Mouse (Mus musculus): Measurements from ENCODE around the gene Bckdhb. TPM values are rescaled to one million over a fixed set of nuclear protein-coding genes. Genes with fewer than 3 reads are reported as not detected.

Gene Bckdhb
- total and polyA plus RNA-seq, 3 experiments, result 10.6 to 20.3 (median 12.0) TPM

DNA sequence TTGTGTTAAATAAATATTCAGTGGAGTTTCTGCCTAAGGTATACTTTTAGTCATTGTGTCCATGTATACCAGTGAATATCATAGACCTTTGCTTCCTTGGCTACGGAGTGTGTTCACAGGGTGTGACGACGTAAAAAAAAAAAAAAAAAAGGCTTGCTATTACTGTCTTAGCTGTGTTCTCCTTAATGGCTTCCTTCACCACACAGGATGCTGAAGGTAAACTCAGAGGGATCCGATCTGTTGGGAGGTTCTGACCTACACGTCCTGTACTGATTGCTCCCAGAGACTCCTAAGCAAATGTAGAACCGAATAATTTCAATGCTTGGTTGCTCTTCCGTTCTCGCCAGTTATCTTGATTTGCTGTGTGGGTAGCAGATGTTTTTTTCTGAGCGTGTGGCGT, 38.4 kb downstream of the Bckdhb start:
- Histone ChIP-seq H3K9me3 (replicated peaks; ENCODE audit: low read length) (no peaks in the 10 kb centered on the region), H3K4me2 (ENCODE audit: insufficient read depth, low read depth, poor library complexity, severe bottlenecking) (no peak overlapping the region), H3K36me3 (replicated peaks in 1 of 2; ENCODE audit: control insufficient read depth in 1 of 2, insufficient read depth in 1 of 2, low read length in 1 of 2) (peaks cover 0 to 8% of the 10 kb centered on the region in 2 experiments), H3K9ac (ENCODE audit: insufficient read depth, low read depth) (no peak overlapping the region), H3K4me3 (replicated peaks in 1 of 3; ENCODE audit: low read depth in 2 of 3, low read length in 2 of 3, poor library complexity in 1 of 3) (no peak overlapping the region), H3K27ac (ENCODE audit: insufficient read depth, low read depth) (no peak overlapping the region), H3K79me2 (replicated peaks; ENCODE audit: control insufficient read depth, extremely low read depth, insufficient read depth, poor library complexity, severe bottlenecking) (no peaks in the 10 kb centered on the region), H3K27me3 (replicated peaks) (no peaks in the 10 kb centered on the region), H3K4me1 (ENCODE audit: control insufficient read depth in 1 of 2, insufficient read depth in 2 of 2) (peaks cover 0 to 11% of the 10 kb centered on the region in 2 experiments; a peak in 1 of 4 replicates)
- dilution Hi-C loops (cut with MboI; ENCODE audit: extremely low pct_ligation_motif_present, extremely low pct_unique_long_range_greater_than_20kb, low sequenced_read_pairs), result no loop called here
- in situ Hi-C loops (cut with MboI; ENCODE audit: low pct_ligation_motif_present, low pct_unique_long_range_greater_than_20kb, low sequenced_read_pairs), result loop anchor here (25.0 kb wide), 1 partner anchor 1374 kb away; the partner anchor contains the start of gene Tent5a
- TF ChIP-seq EP300 (IDR thresholded peaks at IDR 0.05; ENCODE audit: low read length) (no peak), HCFC1 (IDR thresholded peaks at IDR 0.05; ENCODE audit: low read depth, low read length) (no peak), IRF4 (IDR thresholded peaks at IDR 0.05; ENCODE audit: low read depth, low read length) (no peak), KAT2A (IDR thresholded peaks at IDR 0.05; ENCODE audit: insufficient replicate concordance, low read length) (no peak), NELFE (IDR thresholded peaks at IDR 0.05; ENCODE audit: low read depth, low read length) (no peak), ZMIZ1 (IDR thresholded peaks at IDR 0.05; ENCODE audit: low read depth, low read length) (no peak)
- DNase-seq (ENCODE audit: extremely low read depth), result no peak

DNA sequence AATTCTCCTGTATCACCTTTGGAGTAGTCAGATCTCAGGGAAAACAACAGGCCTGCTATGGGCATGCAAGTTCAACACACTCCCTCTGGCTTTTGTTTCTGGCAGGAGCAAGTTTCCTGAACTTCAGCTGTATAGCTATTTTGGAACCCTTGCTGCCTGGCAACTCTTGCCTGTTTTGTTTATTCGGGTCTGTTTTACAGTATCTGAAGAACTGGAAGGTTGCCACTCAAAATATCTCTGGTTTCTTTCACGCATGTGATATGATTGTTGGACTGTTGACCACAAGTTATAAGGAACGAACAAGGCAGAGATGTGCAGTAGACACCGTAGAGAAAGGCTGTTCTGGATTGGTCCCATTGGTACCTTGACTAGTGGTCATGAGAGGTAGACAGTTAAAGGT, 39.4 kb downstream of the Bckdhb start:
- Histone ChIP-seq H3K27me3 (replicated peaks) (no peaks in the 10 kb centered on the region), H3K4me1 (ENCODE audit: control insufficient read depth in 1 of 2, insufficient read depth in 2 of 2) (peaks cover 0 to 11% of the 10 kb centered on the region in 2 experiments; a peak in 1 of 4 replicates), H3K36me3 (replicated peaks in 1 of 2; ENCODE audit: control insufficient read depth in 1 of 2, insufficient read depth in 1 of 2, low read length in 1 of 2) (peaks cover 0 to 5% of the 10 kb centered on the region in 2 experiments), H3K27ac (ENCODE audit: insufficient read depth, low read depth) (no peak overlapping the region; the same call in 1 of the 2 replicates), H3K9me3 (replicated peaks; ENCODE audit: low read length) (no peaks in the 10 kb centered on the region), H3K4me3 (replicated peaks in 1 of 3; ENCODE audit: low read depth in 2 of 3, low read length in 2 of 3, poor library complexity in 1 of 3) (no peak overlapping the region), H3K79me2 (replicated peaks; ENCODE audit: control insufficient read depth, extremely low read depth, insufficient read depth, poor library complexity, severe bottlenecking) (no peaks in the 10 kb centered on the region), H3K4me2 (ENCODE audit: insufficient read depth, low read depth, poor library complexity, severe bottlenecking) (no peak overlapping the region), H3K9ac (ENCODE audit: insufficient read depth, low read depth) (no peak overlapping the region)
- TF ChIP-seq ZNF384 (IDR thresholded peaks at IDR 0.05; ENCODE audit: low read depth, low read length) (no peak), ETS1 (conservative IDR thresholded peaks at IDR 0.05; ENCODE audit: low read depth, low read length) (no peak), CHD2 (IDR thresholded peaks at IDR 0.05; ENCODE audit: low read length) (no peak), ZKSCAN1 (IDR thresholded peaks at IDR 0.05; ENCODE audit: borderline replicate concordance, low read depth, low read length) (no peak), KAT2A (IDR thresholded peaks at IDR 0.05; ENCODE audit: insufficient replicate concordance, low read length) (no peak), MXI1 (IDR thresholded peaks at IDR 0.05; ENCODE audit: low read depth, low read length) (no peak), RCOR1 (conservative IDR thresholded peaks at IDR 0.05; ENCODE audit: low read depth, low read length) (no peak), MAZ (IDR thresholded peaks at IDR 0.05; ENCODE audit: low read depth, low read length) (no peak), HCFC1 (IDR thresholded peaks at IDR 0.05; ENCODE audit: low read depth, low read length) (no peak)
- no peak for DNase-seq (ENCODE audit: extremely low read depth)
- in situ Hi-C loops (cut with MboI; ENCODE audit: low pct_ligation_motif_present, low pct_unique_long_range_greater_than_20kb, low sequenced_read_pairs) (loop anchor here (25.0 kb wide), 1 partner anchor 1373 kb away; the partner anchor contains the start of gene Tent5a), dilution Hi-C loops (cut with MboI; ENCODE audit: extremely low pct_ligation_motif_present, extremely low pct_unique_long_range_greater_than_20kb, low sequenced_read_pairs) (no loop called here)
